Mouse (Mus musculus) cerebellum, adult 2 months (tissue): Measurements from ENCODE around the gene Kazn. TPM values are rescaled to one million over a fixed set of nuclear protein-coding genes. Genes with fewer than 3 reads are reported as not detected.
A peak's percentile ranks its signal among the peaks of the same experiment; 100 is the strongest.

Experiments used
- DNase-seq, 2 experiments: peaks; one replicate each; pipeline ENCODE4 v3.0.0; 2021
- H3K27ac ChIP-seq: fragments of 200-500 bp; 2 replicates; pipeline ENCODE4 v1.5.1; 2012; ENCODE audit warnings: low read length, control low read depth, inconsistent platforms; ENCODE audit not compliant: insufficient read depth
- H3K27me3 ChIP-seq: fragments of 200-500 bp; 2 replicates; pipeline ENCODE4 v1.6.1; 2012; ENCODE audit warnings: inconsistent platforms, mild to moderate bottlenecking, low read length, moderate library complexity; ENCODE audit not compliant: control insufficient read depth, insufficient read depth
- H3K4me1 ChIP-seq: fragments of 200-500 bp; 2 replicates; pipeline ENCODE4 v1.6.1; 2011; ENCODE audit warnings: low read length; ENCODE audit not compliant: control insufficient read depth, insufficient read depth
- H3K4me3 ChIP-seq: fragments of 200-500 bp; replicated peaks from 2 replicates; pipeline ENCODE3; 2011; ENCODE audit warnings: mild to moderate bottlenecking, low read depth, low read length, control low read depth; ENCODE audit not compliant: insufficient read depth
- CTCF ChIP-seq: fragments of 200-500 bp; IDR thresholded peaks from 2 replicates; pipeline ENCODE4 v1.5.1; 2011; ENCODE audit warnings: low read depth, mild to moderate bottlenecking, control low read depth, low read length, moderate library complexity, borderline replicate concordance; ENCODE audit not compliant: insufficient read depth
- POLR2A ChIP-seq: fragments of 200-500 bp; IDR thresholded peaks from 2 replicates; pipeline ENCODE4 v1.6.1; 2011; ENCODE audit warnings: low read length, control low read depth, borderline replicate concordance; ENCODE audit not compliant: insufficient read depth
- WGBS: fragments of 180-500 bp; shearing (Covaris S2); methylation state at CpG from one replicate; pipeline ENCODE4 v1.1.7; 2018; 5-methylcytosine and 5-hydroxymethylcytosine counted together
- polyA plus RNA-seq: library from polyadenylated mRNA; depleted of rRNA; stranded (reverse); fragments of >200 nt; gene quantifications from 2 replicates; pipeline ENCODE4 v1.2.3, GENCODE M21; 2012

Gene Kazn
- polyA plus RNA-seq, 1 experiment = 75.7 TPM

- Histone ChIP-seq H3K27me3 (no peaks in the 10 kb centered on the region), H3K4me3 (no peak overlapping the region), H3K4me1 (peaks cover 27% of the 10 kb centered on the region), H3K27ac (no peak overlapping the region)
- WGBS = 59% methylated on average over 8 of the region's 8 CpGs
- no peak for TF ChIP-seq CTCF
- TF ChIP-seq POLR2A = no peak
- DNase-seq = no peak
These were observed 46.0 kb downstream of the Kazn start for GRCm38 (mm10) chr4:142193151-142193578.

DNA sequence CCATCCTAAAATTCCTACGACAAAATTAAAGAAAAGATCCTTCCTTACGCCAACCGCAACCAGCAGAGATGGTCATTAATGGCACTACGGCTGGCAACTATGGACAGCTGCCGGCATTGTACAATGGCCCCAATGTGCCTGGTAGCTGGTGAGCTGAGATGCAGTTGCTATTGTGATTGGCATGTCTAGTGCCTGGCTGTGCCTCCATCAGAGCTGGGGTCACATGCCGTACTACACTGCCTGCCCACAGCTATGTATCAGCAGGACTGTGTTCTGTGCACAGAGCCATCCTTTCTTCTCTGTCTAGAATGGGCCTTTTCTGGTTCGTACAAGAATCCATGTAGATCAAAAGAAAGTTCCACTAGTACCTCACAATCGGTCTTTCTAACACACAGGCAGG lies 49.2 kb downstream of the Kazn start:
- Histone ChIP-seq H3K4me3 (no peak overlapping the region), H3K27ac (peak overlapping the region; percentile 10; the same call in 1 of the 2 replicates), H3K27me3 (no peaks in the 10 kb centered on the region), H3K4me1 (peaks cover 32% of the 10 kb centered on the region)
- TF ChIP-seq POLR2A (no peak), CTCF (no peak)
- DNase-seq = no peak
- 91% methylated on average over 8 of the region's 8 CpGs for WGBS

DNA sequence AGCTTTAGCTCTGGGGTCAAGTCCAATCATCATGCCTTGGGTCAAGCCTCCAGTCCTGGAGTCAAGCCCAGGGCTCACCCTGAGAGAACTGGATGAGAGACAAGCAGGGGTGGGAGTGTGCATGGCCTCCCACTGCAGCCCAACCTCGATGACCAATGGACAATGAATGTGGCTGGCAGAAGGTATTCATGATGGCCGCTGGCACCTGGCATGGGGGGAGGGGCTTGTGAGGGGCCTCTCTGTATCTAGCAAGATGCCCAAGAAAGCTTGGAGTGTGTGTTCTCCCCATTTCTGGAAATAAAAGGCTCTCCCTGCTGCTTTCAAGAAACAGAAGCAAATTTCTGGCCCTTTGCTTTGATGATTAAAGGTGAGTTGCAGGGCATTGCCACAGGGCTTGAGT lies 50.7 kb downstream of the Kazn start:
- Histone ChIP-seq H3K27ac (no peak overlapping the region), H3K4me3 (no peak overlapping the region), H3K27me3 (no peaks in the 10 kb centered on the region), H3K4me1 (peaks cover 26% of the 10 kb centered on the region)
- 35% methylated on average over 2 of the region's 2 CpGs for WGBS
- no peak for DNase-seq
- no peak for TF ChIP-seq POLR2A
- no peak for TF ChIP-seq CTCF

GRCm38 (mm10) chr4:142186155-142186554 lies 53.0 kb downstream of the Kazn start:
- DNase-seq = no peak
- Histone ChIP-seq H3K27ac (no peak overlapping the region), H3K27me3 (no peaks in the 10 kb centered on the region), H3K4me1 (peaks cover 23% of the 10 kb centered on the region), H3K4me3 (no peak overlapping the region)
- TF ChIP-seq POLR2A = no peak
- peak; percentile 14; the same call in 1 of the 2 replicates for TF ChIP-seq CTCF
- WGBS = 94% methylated on average over 3 of the region's 3 CpGs

GRCm38 (mm10) chr4:142185533-142185900 lies 53.7 kb downstream of the Kazn start:
- H3K27me3 ChIP-seq = no peaks in the 10 kb centered on the region
- H3K4me1 ChIP-seq = peaks cover 30% of the 10 kb centered on the region
- no peak for TF ChIP-seq POLR2A
- TF ChIP-seq CTCF = no peak
- WGBS = 64% methylated on average over 9 of the region's 9 CpGs
- H3K4me3 ChIP-seq = no peak overlapping the region
- no peak overlapping the region for H3K27ac ChIP-seq
- no peak for DNase-seq

DNA sequence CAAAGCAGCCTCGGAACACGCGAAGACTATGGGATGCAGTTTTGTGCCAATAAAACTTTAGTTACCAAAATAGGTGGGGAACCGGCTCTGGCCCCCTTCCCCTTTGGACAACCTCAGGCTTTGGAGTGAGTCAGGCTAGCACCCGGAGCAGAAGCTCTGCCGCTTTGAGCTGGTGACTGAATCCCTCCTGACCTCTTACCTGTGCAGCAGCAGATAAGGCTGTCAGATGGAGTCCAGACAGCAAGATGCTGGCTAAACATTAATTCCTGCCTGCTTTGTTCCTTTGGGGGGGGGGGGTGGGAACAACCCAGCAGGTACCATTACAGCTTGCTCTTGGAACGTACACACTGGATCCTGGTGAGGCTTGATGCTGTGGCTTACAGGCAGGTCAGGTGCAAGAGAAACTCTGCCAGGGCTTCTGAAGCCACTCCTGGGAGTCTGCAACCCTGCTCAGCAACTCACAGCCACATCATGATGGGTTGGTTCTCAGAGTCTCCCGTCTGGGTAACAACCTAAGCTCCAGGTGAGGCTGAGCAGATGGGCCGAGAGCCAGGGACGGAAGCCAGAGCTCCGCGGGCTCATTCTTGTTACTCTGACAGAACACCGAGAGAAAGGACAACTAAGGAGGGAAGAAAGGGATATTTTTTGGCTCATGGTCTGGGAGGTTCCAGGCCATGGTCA lies 54.2 kb downstream of the Kazn start:
- H3K4me1 ChIP-seq = peaks cover 35% of the 10 kb centered on the region
- TF ChIP-seq CTCF (no peak), POLR2A (no peak)
- no peak overlapping the region for H3K27ac ChIP-seq
- peak; percentile 70 to 74 for DNase-seq
- 38% methylated on average over 13 of the region's 13 CpGs for WGBS
- no peak overlapping the region for H3K4me3 ChIP-seq
- H3K27me3 ChIP-seq = no peaks in the 10 kb centered on the region

DNA sequence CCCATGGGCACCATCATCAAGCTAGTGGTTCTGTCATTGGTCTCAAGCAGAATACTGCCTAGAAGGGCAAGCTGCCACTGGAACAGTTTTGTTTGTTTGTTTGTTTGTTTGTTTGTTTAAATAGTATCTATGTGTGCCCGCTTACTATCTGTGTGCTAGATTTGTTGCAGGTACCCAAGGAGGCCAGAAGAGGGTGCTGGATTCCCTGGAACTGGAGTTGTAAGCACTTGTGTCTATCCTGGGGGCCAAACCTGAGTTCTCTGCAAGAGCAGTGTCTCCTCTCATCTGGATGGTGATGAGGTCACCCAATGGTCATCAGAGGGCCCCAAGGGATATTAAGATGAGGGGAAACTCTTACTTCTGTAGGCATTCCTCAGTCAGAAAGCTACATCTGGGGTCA lies 55.6 kb downstream of the Kazn start:
- 94% methylated on average over 1 of the region's 1 CpGs for WGBS
- DNase-seq = no peak
- TF ChIP-seq CTCF (0 out of 2 replicates have a peak, but pooled peaks have one; percentile 1), POLR2A (no peak)
- Histone ChIP-seq H3K4me1 (peaks cover 42% of the 10 kb centered on the region), H3K4me3 (no peak overlapping the region), H3K27ac (no peak overlapping the region), H3K27me3 (no peaks in the 10 kb centered on the region)

GRCm38 (mm10) chr4:142183015-142183414 lies 56.2 kb downstream of the Kazn start:
- no peak for DNase-seq
- peaks cover 39% of the 10 kb centered on the region for H3K4me1 ChIP-seq
- H3K27ac ChIP-seq = no peak overlapping the region
- H3K4me3 ChIP-seq = no peak overlapping the region
- no peaks in the 10 kb centered on the region for H3K27me3 ChIP-seq
- 71% methylated on average over 3 of the region's 3 CpGs for WGBS
- TF ChIP-seq POLR2A = no peak
- TF ChIP-seq CTCF = no peak
